Mouse (Mus musculus): ENCODE measurements around the gene Cpa4.

GRCm38 (mm10) chr6:30624763-30625162, 56.6 kb downstream of the Cpa4 start:
- no peak for TF ChIP-seq CTCF (conservative IDR thresholded peaks at IDR 0.05 in 1 of 2, IDR thresholded peaks at IDR 0.05 in 1 of 2; ENCODE audit: low read depth in 2 of 2, low read length in 2 of 2)
- no peak for TF ChIP-seq HCFC1 (IDR thresholded peaks at IDR 0.05; ENCODE audit: low read depth, low read length)
